Mouse (Mus musculus) CH12.LX (cell line): Measurements from ENCODE around the gene Eogt. TPM values are rescaled to one million over a fixed set of nuclear protein-coding genes. Genes with fewer than 3 reads are reported as not detected.

Experiments
- DNase-seq: peaks from one replicate; pipeline ENCODE4 v3.0.0-alpha.2; 2013; ENCODE audit errors: extremely low read depth
- H3K27ac ChIP-seq: 2 replicates; pipeline ENCODE4 v1.5.1; 2012; ENCODE audit warnings: low read depth, mild to moderate bottlenecking, control low read depth, moderate library complexity; ENCODE audit not compliant: insufficient read depth
- H3K27me3 ChIP-seq: replicated peaks from 2 replicates; pipeline ENCODE3; 2012; ENCODE audit warnings: inconsistent platforms
- H3K36me3 ChIP-seq, 2 experiments: replicated peaks in 1 of 2; 2 replicates each; pipeline versions ENCODE3 to v1.6.1; 2012; ENCODE audit warnings: inconsistent platforms in 1 of 2, low read length in 1 of 2, mild to moderate bottlenecking in 1 of 2, mixed read lengths in 1 of 2, moderate library complexity in 1 of 2; ENCODE audit not compliant: control insufficient read depth in 1 of 2, insufficient read depth in 1 of 2
- H3K4me1 ChIP-seq, 2 experiments: 2 replicates each; pipeline ENCODE4 v1.6.1; 2012; ENCODE audit warnings: inconsistent platforms in 1 of 2, moderate library complexity in 1 of 2; ENCODE audit not compliant: insufficient read depth in 2 of 2, control insufficient read depth in 1 of 2
- H3K4me2 ChIP-seq: 2 replicates; pipeline ENCODE4 v1.6.1; 2012; ENCODE audit warnings: low read depth, mild to moderate bottlenecking, control low read depth; ENCODE audit not compliant: poor library complexity, insufficient read depth, severe bottlenecking
- H3K4me3 ChIP-seq, 3 experiments: fragments of 150-350 bp in 1 of 3; sonication (generic) in 1 of 3; replicated peaks in 1 of 3; 2 replicates each; pipeline versions ENCODE3 to v1.5.1; 2011 to 2012; ENCODE audit warnings: low read depth in 2 of 3, low read length in 2 of 3, mild to moderate bottlenecking in 2 of 3, moderate library complexity in 2 of 3, control low read depth in 1 of 3, improper control_type of control experiment in 1 of 3, inconsistent platforms in 1 of 3, mixed read lengths in 1 of 3; ENCODE audit not compliant: poor library complexity in 1 of 3
- H3K79me2 ChIP-seq: replicated peaks from 2 replicates; pipeline ENCODE4 v1.6.1; 2012; ENCODE audit warnings: mild to moderate bottlenecking, moderate library complexity; ENCODE audit not compliant: control insufficient read depth, poor library complexity, insufficient read depth, severe bottlenecking; ENCODE audit errors: extremely low read depth
- H3K9ac ChIP-seq: 2 replicates; pipeline ENCODE4 v1.6.1; 2012; ENCODE audit warnings: low read depth, mild to moderate bottlenecking, control low read depth, moderate library complexity; ENCODE audit not compliant: insufficient read depth
- H3K9me3 ChIP-seq: replicated peaks from 2 replicates; pipeline ENCODE3; 2012; ENCODE audit warnings: low read length, inconsistent platforms, mixed read lengths
- CTCF ChIP-seq, 2 experiments: IDR thresholded peaks in 1 of 2; conservative IDR thresholded peaks in 1 of 2; 2 replicates each; pipeline ENCODE4 v1.5.1; 2011 to 2012; ENCODE audit warnings: low read depth in 2 of 2, low read length in 2 of 2, improper control_type of control experiment in 1 of 2, inconsistent platforms in 1 of 2, mild to moderate bottlenecking in 1 of 2, moderate library complexity in 1 of 2
- E2F4 ChIP-seq: IDR thresholded peaks from 2 replicates; pipeline ENCODE4 v1.6.1; 2011; ENCODE audit warnings: low read depth, low read length, improper control_type of control experiment; ENCODE audit not compliant: insufficient replicate concordance
- ELF1 ChIP-seq: IDR thresholded peaks from 2 replicates; pipeline ENCODE4 v1.6.1; 2014; ENCODE audit warnings: low read depth, mild to moderate bottlenecking, inconsistent platforms, low read length, improper control_type of control experiment
- HCFC1 ChIP-seq: IDR thresholded peaks from 2 replicates; pipeline ENCODE4 v1.6.1; 2012; ENCODE audit warnings: low read depth, mild to moderate bottlenecking, inconsistent platforms, low read length, improper control_type of control experiment
- JUN ChIP-seq: IDR thresholded peaks from 2 replicates; pipeline ENCODE4 v1.6.1; 2011; ENCODE audit warnings: low read depth, mild to moderate bottlenecking, low read length, improper control_type of control experiment, moderate library complexity; ENCODE audit not compliant: insufficient read depth
- JUND ChIP-seq: conservative IDR thresholded peaks from 2 replicates; pipeline ENCODE4 v1.6.1; 2011; ENCODE audit warnings: low read depth, low read length, improper control_type of control experiment
- MXI1 ChIP-seq: IDR thresholded peaks from 2 replicates; pipeline ENCODE4 v1.6.1; 2011; ENCODE audit warnings: mild to moderate bottlenecking, low read depth, low read length, improper control_type of control experiment
- MYC ChIP-seq: IDR thresholded peaks from 2 replicates; pipeline ENCODE4 v1.6.1; 2011; ENCODE audit warnings: low read depth, mild to moderate bottlenecking, improper control_type of control experiment, low read length
- POLR2A ChIP-seq: IDR thresholded peaks from 2 replicates; pipeline ENCODE4 v1.6.1; 2011; ENCODE audit warnings: low read depth, mild to moderate bottlenecking, improper control_type of control experiment, low read length
- POLR2AphosphoS2 ChIP-seq: IDR thresholded peaks from 2 replicates; pipeline ENCODE4 v1.6.1; 2011; ENCODE audit warnings: low read depth, low read length, improper control_type of control experiment
- RAD21 ChIP-seq: IDR thresholded peaks from 2 replicates; pipeline ENCODE4 v1.6.1; 2011; ENCODE audit warnings: low read depth, mild to moderate bottlenecking, low read length, improper control_type of control experiment, moderate library complexity
- SIN3A ChIP-seq: IDR thresholded peaks from 2 replicates; pipeline ENCODE4 v1.6.1; 2012; ENCODE audit warnings: low read length, improper control_type of control experiment, inconsistent platforms
- SMC3 ChIP-seq: IDR thresholded peaks from 2 replicates; pipeline ENCODE4 v1.6.1; 2011; ENCODE audit warnings: low read depth, low read length, improper control_type of control experiment
- TCF12 ChIP-seq: IDR thresholded peaks from 2 replicates; pipeline ENCODE4 v1.6.1; 2014; ENCODE audit warnings: low read depth, mild to moderate bottlenecking, inconsistent platforms, low read length, improper control_type of control experiment
- UBTF ChIP-seq: IDR thresholded peaks from 2 replicates; pipeline ENCODE4 v1.6.1; 2012; ENCODE audit warnings: low read depth, mild to moderate bottlenecking, inconsistent platforms, low read length, improper control_type of control experiment, moderate library complexity
- USF2 ChIP-seq: conservative IDR thresholded peaks from 2 replicates; pipeline ENCODE4 v1.6.1; 2011; ENCODE audit warnings: low read depth, low read length, improper control_type of control experiment
- ZMIZ1 ChIP-seq: IDR thresholded peaks from 2 replicates; pipeline ENCODE4 v1.6.1; 2012; ENCODE audit warnings: low read depth, mild to moderate bottlenecking, inconsistent platforms, low read length, improper control_type of control experiment
- ZNF384 ChIP-seq: IDR thresholded peaks from 2 replicates; pipeline ENCODE4 v1.6.1; 2012; ENCODE audit warnings: low read depth, low read length, improper control_type of control experiment, inconsistent platforms
- dilution Hi-C: fragments of 300-500 bp; cut with MboI; formaldehyde crosslinking; loops from 2 replicates; pipeline ENCODE4 v1.14.3; 2020; ENCODE audit warnings: low sequenced_read_pairs; ENCODE audit not compliant: extremely low pct_unique_long_range_greater_than_20kb, extremely low pct_ligation_motif_present
- in situ Hi-C: fragments of 300-500 bp; cut with MboI; formaldehyde crosslinking; loops from 3 replicates; pipeline ENCODE4 v1.14.3; 2019; ENCODE audit warnings: low sequenced_read_pairs, low pct_ligation_motif_present, low pct_unique_long_range_greater_than_20kb, mixed read lengths
- polyA plus RNA-seq: library from polyadenylated mRNA; unstranded; fragments of >175 nt; gene quantifications from 2 replicates; pipeline ENCODE4 v1.2.1, GENCODE M21; 2012; ENCODE audit warnings: low read depth; ENCODE audit not compliant: insufficient read length
- total RNA-seq, 2 experiments: library from RNA; depleted of rRNA; stranded (reverse); fragments of 300-350 nt in 1 of 2; fragments of >200 nt in 1 of 2; gene quantifications; 2 replicates each; pipeline ENCODE4 v1.2.3; 2012 to 2014

Eogt gene
- total and polyA plus RNA-seq, 3 experiments: 8.0 to 13.9 (median 10.9) TPM

GRCm38 (mm10) chr6:97178491-97179366, 29.7 kb upstream of the Eogt start, which contains the start of gene Tmf1 (continued):
- no peak; the same call in 1 of the 2 replicates for TF ChIP-seq POLR2AphosphoS2
- no peak for TF ChIP-seq JUND
- TF ChIP-seq UBTF: peak; percentile 81; the same call in 1 of the 2 replicates
- no peak for TF ChIP-seq RAD21
- TF ChIP-seq USF2: no peak
- TF ChIP-seq SIN3A: peak; percentile 71; the same call in 1 of the 2 replicates
- TF ChIP-seq MYC: no peak
- peak; percentile 93 for TF ChIP-seq ELF1
- TF ChIP-seq SMC3: no peak

GRCm38 (mm10) chr6:97175716-97176115, 26.7 kb upstream of the Eogt start:
- peak overlapping the region; percentile 44; the same call in 1 of the 2 replicates for H3K9ac ChIP-seq
- peak overlapping the region; percentile 64 for H3K4me2 ChIP-seq
- H3K79me2 ChIP-seq: peaks cover 32% of the 10 kb centered on the region
- dilution Hi-C loops (no loop called here), in situ Hi-C loops (no loop called here)
- H3K4me3 ChIP-seq: peak overlapping the region; percentile 37 to 95 (median 75)
- H3K4me1 ChIP-seq: peaks cover 2 to 41% of the 10 kb centered on the region in 2 experiments; a peak in 3 of 4 replicates
- peak overlapping the region; percentile 18 for H3K27ac ChIP-seq
- no peak for DNase-seq
- H3K36me3 ChIP-seq: peaks cover 12 to 43% of the 10 kb centered on the region in 2 experiments
- no peak for TF ChIP-seq TCF12
- TF ChIP-seq MXI1: no peak
- TF ChIP-seq E2F4: no peak
- no peak for TF ChIP-seq POLR2A
- TF ChIP-seq UBTF: no peak
- TF ChIP-seq RAD21: no peak
- TF ChIP-seq CTCF (conservative IDR thresholded peaks at IDR 0.05 in 1 of 2, IDR thresholded peaks at IDR 0.05 in 1 of 2; ENCODE audit: low read depth in 2 of 2, low read length in 2 of 2): no peak
- no peak for TF ChIP-seq ZMIZ1
- no peak for TF ChIP-seq HCFC1
- TF ChIP-seq ZNF384: no peak
- no peak for TF ChIP-seq JUN
- TF ChIP-seq USF2: no peak
- H3K9me3 ChIP-seq: no peaks in the 10 kb centered on the region
- no peaks in the 10 kb centered on the region for H3K27me3 ChIP-seq
